Mouse (Mus musculus) bone marrow macrophage, adult 2 months (primary cell): Measurements from ENCODE around the gene Crx.

Experiments used
- CTCF ChIP-seq: IDR thresholded peaks from 2 replicates; pipeline ENCODE4 v1.5.1; 2012; ENCODE audit warnings: low read depth, mild to moderate bottlenecking, low read length, moderate library complexity
- POLR2A ChIP-seq: IDR thresholded peaks from 2 replicates; pipeline ENCODE4 v1.6.1; 2012; ENCODE audit warnings: mild to moderate bottlenecking, low read depth, low read length, borderline replicate concordance

- TF ChIP-seq CTCF (no peak), POLR2A (no peak)
These were observed 26.1 kb upstream of the Crx start for GRCm38 (mm10) chr7:15905861-15906260.
